Mouse (Mus musculus) intestine, postnatal 0 days (tissue): Measurements from ENCODE around the gene Oaz2. TPM values are rescaled to one million over a fixed set of nuclear protein-coding genes. Genes with fewer than 3 reads are reported as not detected.

Experiments used
- ATAC-seq: fragments of 200-750 bp; cut with Nextera tagmentation; 2 replicates; pipeline ENCODE4 v1.8.0; 2017; ENCODE audit warnings: mild to moderate bottlenecking, moderate TSS enrichment, moderate library complexity
- H3K27ac ChIP-seq: fragments of 300-500 bp; sonication (generic); 2 replicates; pipeline ENCODE4 v1.5.1; 2014; ENCODE audit warnings: mild to moderate bottlenecking, low read depth, low read length, moderate library complexity
- H3K27me3 ChIP-seq: fragments of 300-500 bp; sonication (generic); replicated peaks from 2 replicates; pipeline ENCODE4 v1.6.1; 2014; ENCODE audit warnings: low read length, mixed read lengths; ENCODE audit not compliant: control insufficient read depth, insufficient read depth
- H3K36me3 ChIP-seq: fragments of 300-500 bp; sonication (generic); 2 replicates; pipeline ENCODE4 v1.6.1; 2014; ENCODE audit warnings: mild to moderate bottlenecking, moderate library complexity; ENCODE audit not compliant: control insufficient read depth, insufficient read depth
- H3K4me1 ChIP-seq: fragments of 300-500 bp; sonication (generic); replicated peaks from 2 replicates; pipeline ENCODE4 v1.6.1; 2014; ENCODE audit warnings: antibody characterized with exemption, low read length, mixed read lengths; ENCODE audit not compliant: control insufficient read depth, insufficient read depth
- H3K4me2 ChIP-seq: fragments of 300-500 bp; sonication (generic); replicated peaks from 2 replicates; pipeline ENCODE4 v1.6.1; 2014; ENCODE audit warnings: low read depth, mild to moderate bottlenecking, moderate library complexity
- H3K4me3 ChIP-seq: fragments of 300-500 bp; sonication (generic); 2 replicates; pipeline ENCODE4 v1.5.1; 2014; ENCODE audit warnings: low read depth, low read length
- H3K9ac ChIP-seq: fragments of 300-500 bp; sonication (generic); 2 replicates; pipeline ENCODE4 v1.6.1; 2014; ENCODE audit warnings: mild to moderate bottlenecking, low read depth, low read length
- H3K9me3 ChIP-seq: fragments of 300-500 bp; sonication (generic); 2 replicates; pipeline ENCODE4 v1.6.1; 2016; ENCODE audit warnings: mixed run types; ENCODE audit not compliant: control insufficient read depth
- CTCF ChIP-seq: sonication (generic); IDR thresholded peaks from 2 replicates; pipeline ENCODE4 v1.5.1; 2016; ENCODE audit warnings: low read depth, mild to moderate bottlenecking, control low read depth, antibody characterized with exemption, moderate library complexity
- WGBS: fragments of 180-500 bp; shearing (Covaris S2); extraction: QIAGEN DNeasy Blood & Tissue Kit; methylation state at CpG from one replicate; pipeline ENCODE4 v1.1.7; 2014; 5-methylcytosine and 5-hydroxymethylcytosine counted together
- polyA plus RNA-seq: library from polyadenylated mRNA; unstranded; fragments of >200 nt; fragmentation: Nextera tagmentation; extraction: Ambion mirVana; gene quantifications from 2 replicates; pipeline ENCODE4 v1.2.1, GENCODE M21; 2015

Oaz2 gene
- polyA plus RNA-seq, 1 experiment from 2014 or later: 141 TPM

GRCm38 (mm10) chr9:65726431-65726830 lies 58.6 kb downstream of the Oaz2 start:
- no peak overlapping the region for H3K4me3 ChIP-seq
- WGBS: 93% methylated on average over 3 of the region's 3 CpGs
- H3K4me1 ChIP-seq: peaks cover 4% of the 10 kb centered on the region; the same call in 1 of the 2 replicates
- TF ChIP-seq CTCF: no peak
- ATAC-seq: no peak
- no peaks in the 10 kb centered on the region for H3K27me3 ChIP-seq
- H3K27ac ChIP-seq: no peak overlapping the region
- no peaks in the 10 kb centered on the region for H3K9me3 ChIP-seq
- H3K36me3 ChIP-seq: peaks cover 14% of the 10 kb centered on the region
- no peak overlapping the region for H3K4me2 ChIP-seq
- H3K9ac ChIP-seq: no peak overlapping the region

- H3K4me1 ChIP-seq: no peaks in the 10 kb centered on the region
- H3K36me3 ChIP-seq: peaks cover 14% of the 10 kb centered on the region
- H3K27me3 ChIP-seq: no peaks in the 10 kb centered on the region
- no peak for TF ChIP-seq CTCF
- H3K4me2 ChIP-seq: no peak overlapping the region
- no peak for ATAC-seq
- H3K4me3 ChIP-seq: no peak overlapping the region
- H3K9ac ChIP-seq: no peak overlapping the region
- no peaks in the 10 kb centered on the region for H3K9me3 ChIP-seq
- 85% methylated on average over 4 of the region's 4 CpGs for WGBS
- H3K27ac ChIP-seq: no peak overlapping the region
Measured at GRCm38 (mm10) chr9:65727491-65727890, 59.7 kb downstream of the Oaz2 start.

- no peak overlapping the region for H3K27ac ChIP-seq
Measured at GRCm38 (mm10) chr9:65728588-65728987, 60.8 kb downstream of the Oaz2 start.

GRCm38 (mm10) chr9:65734931-65735330 lies 67.1 kb downstream of the Oaz2 start:
- H3K4me1 ChIP-seq: no peaks in the 10 kb centered on the region
- no peak for ATAC-seq
- TF ChIP-seq CTCF: no peak
- peaks cover 7% of the 10 kb centered on the region for H3K36me3 ChIP-seq
- H3K27ac ChIP-seq: no peak overlapping the region
- no peak overlapping the region for H3K9ac ChIP-seq
- H3K27me3 ChIP-seq: no peaks in the 10 kb centered on the region
- H3K4me2 ChIP-seq: no peak overlapping the region
- H3K9me3 ChIP-seq: no peaks in the 10 kb centered on the region
- no peak overlapping the region for H3K4me3 ChIP-seq
- 84% methylated on average over 3 of the region's 3 CpGs for WGBS

More at GRCm38 (mm10) chr9:65728588-65728987, 60.8 kb downstream of the Oaz2 start:
- Histone ChIP-seq H3K9ac (no peak overlapping the region), H3K4me1 (no peaks in the 10 kb centered on the region), H3K36me3 (peaks cover 14% of the 10 kb centered on the region), H3K4me3 (no peak overlapping the region), H3K9me3 (no peaks in the 10 kb centered on the region), H3K27me3 (no peaks in the 10 kb centered on the region), H3K4me2 (no peak overlapping the region)
- ATAC-seq: no peak
- no peak for TF ChIP-seq CTCF
- WGBS: 93% methylated on average over 6 of the region's 6 CpGs

Other genes with a start within 250 kb of the Oaz2 start
- 261 and 305 TPM in 2 replicates for gene Slc51b, start 245.0 kb upstream of the Oaz2 start, polyA plus RNA-seq
- 14.8 and 15.7 TPM in 2 replicates for gene Mtfmt, start 232.2 kb upstream of the Oaz2 start, polyA plus RNA-seq
- gene Spg21, start 207.1 kb upstream of the Oaz2 start, polyA plus RNA-seq: 85.8 and 86.3 TPM in 2 replicates
- not detected in 2 replicates for gene Ankdd1a, start 147.8 kb upstream of the Oaz2 start, polyA plus RNA-seq
- 6.6 and 6.7 TPM in 2 replicates for gene Plekho2, start 88.0 kb upstream of the Oaz2 start, polyA plus RNA-seq
- 1.2 and 1.8 TPM in 2 replicates for gene Pif1, start 80.8 kb upstream of the Oaz2 start, polyA plus RNA-seq
- gene Rbpms2, start 38.4 kb upstream of the Oaz2 start, polyA plus RNA-seq: 21.4 and 22.1 TPM in 2 replicates
- gene Zfp609, start 159.6 kb downstream of the Oaz2 start, polyA plus RNA-seq: 3.1 and 3.7 TPM in 2 replicates
- gene Pclaf, start 222.2 kb downstream of the Oaz2 start, polyA plus RNA-seq: 51.6 and 54.5 TPM in 2 replicates
- gene Trip4, start 240.8 kb downstream of the Oaz2 start, polyA plus RNA-seq: 13.1 and 13.4 TPM in 2 replicates
- gene Csnk1g1, start 240.9 kb downstream of the Oaz2 start, polyA plus RNA-seq: 5.7 and 7.2 TPM in 2 replicates